Mouse (Mus musculus) neural tube, embryonic 14.5 days (tissue): ENCODE measurements around the gene Gabrb3. TPM values are rescaled to one million over a fixed set of nuclear protein-coding genes. Genes with fewer than 3 reads are reported as not detected.
A peak's percentile ranks its signal among the peaks of the same experiment; 100 is the strongest.

Experiments used
- ATAC-seq: fragments of 200-750 bp; cut with Nextera tagmentation; 2 replicates; pipeline ENCODE4 v1.8.0; 2017; ENCODE audit warnings: low read depth, mild to moderate bottlenecking, moderate TSS enrichment, moderate library complexity
- H3K27ac ChIP-seq: fragments of 300-500 bp; sonication (generic); 2 replicates; pipeline ENCODE4 v1.5.1; 2014; ENCODE audit warnings: low read depth, mild to moderate bottlenecking, control low read depth, low read length, moderate library complexity, mixed read lengths
- H3K27me3 ChIP-seq: fragments of 300-500 bp; sonication (generic); 2 replicates; pipeline ENCODE4 v1.6.1; 2014; ENCODE audit warnings: low read length; ENCODE audit not compliant: control insufficient read depth, insufficient read depth
- H3K36me3 ChIP-seq: fragments of 300-500 bp; sonication (generic); 2 replicates; pipeline ENCODE4 v1.6.1; 2014; ENCODE audit warnings: low read length, mixed read lengths; ENCODE audit not compliant: control insufficient read depth, insufficient read depth
- H3K4me1 ChIP-seq: fragments of 300-500 bp; sonication (generic); 2 replicates; pipeline ENCODE4 v1.6.1; 2014; ENCODE audit warnings: low read length; ENCODE audit not compliant: control insufficient read depth, insufficient read depth
- H3K4me2 ChIP-seq: fragments of 300-500 bp; sonication (generic); 2 replicates; pipeline ENCODE4 v1.6.1; 2014; ENCODE audit warnings: mild to moderate bottlenecking, low read depth, low read length, control low read depth
- H3K4me3 ChIP-seq: fragments of 300-500 bp; sonication (generic); 2 replicates; pipeline ENCODE4 v1.5.1; 2014; ENCODE audit warnings: low read depth, low read length, control low read depth, mixed read lengths
- H3K9ac ChIP-seq: fragments of 300-500 bp; sonication (generic); replicated peaks from 2 replicates; pipeline ENCODE4 v1.6.1; 2014; ENCODE audit warnings: low read depth, mild to moderate bottlenecking, control low read depth, low read length, mixed read lengths
- H3K9me3 ChIP-seq: fragments of 300-500 bp; sonication (generic); 2 replicates; pipeline ENCODE4 v1.6.1; 2016; ENCODE audit warnings: low read length; ENCODE audit not compliant: control insufficient read depth
- WGBS: fragments of 180-500 bp; shearing (Covaris S2); extraction: QIAGEN DNeasy Blood & Tissue Kit; methylation state at CpG from one replicate; pipeline ENCODE4 v1.1.7; 2014; 5-methylcytosine and 5-hydroxymethylcytosine counted together
- polyA plus RNA-seq: library from polyadenylated mRNA; unstranded; fragments of >200 nt; fragmentation: Nextera tagmentation; extraction: Ambion mirVana; gene quantifications from 2 replicates; pipeline ENCODE4 v1.2.1, GENCODE M21; 2014

The Gabrb3 gene
- polyA plus RNA-seq, 1 experiment from 2014 or later, result 95.3 TPM

GRCm38 (mm10) chr7:57508860-57509632, 89.6 kb downstream of the Gabrb3 start:
- H3K27me3 ChIP-seq, result peaks cover 29% of the 10 kb centered on the region
- peak; percentile 81 for ATAC-seq

GRCm38 (mm10) chr7:57509681-57510141, 90.2 kb downstream of the Gabrb3 start, which contains the start of gene Gabra5:
Gabra5 (minus strand) TSS chr7:57510059.
- H3K36me3 ChIP-seq, result no peaks in the 10 kb centered on the region
- H3K4me3 ChIP-seq, result peak within 1 kb of the TSS; percentile 52
- peak within 1 kb of the TSS; percentile 65 for H3K4me2 ChIP-seq
- 0 out of 2 replicates have a peak, but pooled peaks cover 4% of the 10 kb centered on the region for H3K4me1 ChIP-seq
- WGBS, result under 1% methylated on average over 53 of the region's 59 CpGs
- H3K27ac ChIP-seq, result no peak within 1 kb of the TSS
- no peaks in the 10 kb centered on the region for H3K9me3 ChIP-seq
- H3K9ac ChIP-seq, result peak within 1 kb of the TSS; percentile 56
- ATAC-seq, result peak; percentile 89
- peaks cover 29% of the 10 kb centered on the region for H3K27me3 ChIP-seq

More at GRCm38 (mm10) chr7:57508860-57509632, 89.6 kb downstream of the Gabrb3 start:
- Histone ChIP-seq H3K4me2 (peak overlapping the region; percentile 65), H3K9ac (peak overlapping the region; percentile 56), H3K27ac (no peak overlapping the region), H3K4me3 (peak overlapping the region; percentile 52), H3K36me3 (no peaks in the 10 kb centered on the region), H3K4me1 (0 out of 2 replicates have a peak, but pooled peaks cover 4% of the 10 kb centered on the region), H3K9me3 (no peaks in the 10 kb centered on the region)
- WGBS, result 1% methylated on average over 62 of the region's 72 CpGs

GRCm38 (mm10) chr7:57512955-57513354, 93.5 kb downstream of the Gabrb3 start:
- no peak for ATAC-seq
- Histone ChIP-seq H3K4me2 (no peak overlapping the region), H3K4me1 (0 out of 2 replicates have a peak, but pooled peaks cover 4% of the 10 kb centered on the region), H3K27me3 (peaks cover 26% of the 10 kb centered on the region), H3K9me3 (no peaks in the 10 kb centered on the region), H3K9ac (no peak overlapping the region), H3K36me3 (no peaks in the 10 kb centered on the region), H3K27ac (no peak overlapping the region), H3K4me3 (no peak overlapping the region)
- WGBS, result 29% methylated on average over 3 of the region's 3 CpGs

- Histone ChIP-seq H3K36me3 (no peaks in the 10 kb centered on the region), H3K4me1 (no peaks in the 10 kb centered on the region), H3K4me2 (no peak overlapping the region), H3K9me3 (no peaks in the 10 kb centered on the region; the same call in 1 of the 2 replicates), H3K27me3 (no peaks in the 10 kb centered on the region), H3K4me3 (no peak overlapping the region), H3K27ac (no peak overlapping the region), H3K9ac (no peak overlapping the region)
- 87% methylated on average over 4 of the region's 4 CpGs for WGBS
- ATAC-seq, result no peak
Measured at GRCm38 (mm10) chr7:57529451-57529850, 110.0 kb downstream of the Gabrb3 start.

GRCm38 (mm10) chr7:57529954-57530353, 110.5 kb downstream of the Gabrb3 start:
- WGBS, result 76% methylated on average over 8 of the region's 8 CpGs

GRCm38 (mm10) chr7:57532676-57533075, 113.2 kb downstream of the Gabrb3 start:
- no peaks in the 10 kb centered on the region for H3K36me3 ChIP-seq
- H3K4me3 ChIP-seq, result no peak overlapping the region
- no peaks in the 10 kb centered on the region for H3K27me3 ChIP-seq
- no peaks in the 10 kb centered on the region for H3K9me3 ChIP-seq
- no peak for ATAC-seq
- no peaks in the 10 kb centered on the region for H3K4me1 ChIP-seq
- WGBS, result 77% methylated on average over 10 of the region's 10 CpGs
- H3K9ac ChIP-seq, result no peak overlapping the region
- no peak overlapping the region for H3K4me2 ChIP-seq
- H3K27ac ChIP-seq, result no peak overlapping the region

More at GRCm38 (mm10) chr7:57529954-57530353, 110.5 kb downstream of the Gabrb3 start:
- Histone ChIP-seq H3K9ac (no peak overlapping the region), H3K4me2 (no peak overlapping the region), H3K4me1 (no peaks in the 10 kb centered on the region), H3K27me3 (no peaks in the 10 kb centered on the region), H3K27ac (no peak overlapping the region), H3K36me3 (no peaks in the 10 kb centered on the region), H3K9me3 (no peaks in the 10 kb centered on the region; the same call in 1 of the 2 replicates), H3K4me3 (no peak overlapping the region)
- peak; percentile 51 for ATAC-seq

GRCm38 (mm10) chr7:57538565-57538964, 119.1 kb downstream of the Gabrb3 start:
- Histone ChIP-seq H3K4me2 (no peak overlapping the region), H3K27ac (no peak overlapping the region), H3K4me1 (no peaks in the 10 kb centered on the region), H3K36me3 (no peaks in the 10 kb centered on the region), H3K4me3 (no peak overlapping the region), H3K9ac (no peak overlapping the region), H3K27me3 (no peaks in the 10 kb centered on the region), H3K9me3 (no peaks in the 10 kb centered on the region)
- peak; percentile 24; the same call in 1 of the 2 replicates for ATAC-seq
- WGBS, result 20% methylated on average over 7 of the region's 7 CpGs

GRCm38 (mm10) chr7:57560732-57561436, 141.4 kb downstream of the Gabrb3 start:
- H3K4me1 ChIP-seq, result no peaks in the 10 kb centered on the region
- no peak for ATAC-seq
- H3K4me3 ChIP-seq, result no peak overlapping the region
- H3K9ac ChIP-seq, result no peak overlapping the region
- H3K4me2 ChIP-seq, result no peak overlapping the region
- H3K36me3 ChIP-seq, result no peaks in the 10 kb centered on the region
- 80% methylated on average over 3 of the region's 3 CpGs for WGBS
- H3K27me3 ChIP-seq, result no peaks in the 10 kb centered on the region
- H3K27ac ChIP-seq, result no peak overlapping the region
- no peaks in the 10 kb centered on the region for H3K9me3 ChIP-seq

GRCm38 (mm10) chr7:57564403-57564802, 144.9 kb downstream of the Gabrb3 start:
- H3K9me3 ChIP-seq, result no peaks in the 10 kb centered on the region
- no peak for ATAC-seq
- no peak overlapping the region for H3K4me3 ChIP-seq
- H3K4me2 ChIP-seq, result no peak overlapping the region
- H3K27me3 ChIP-seq, result no peaks in the 10 kb centered on the region
- H3K4me1 ChIP-seq, result no peaks in the 10 kb centered on the region
- H3K36me3 ChIP-seq, result no peaks in the 10 kb centered on the region
- 92% methylated on average over 12 of the region's 12 CpGs for WGBS
- H3K27ac ChIP-seq, result no peak overlapping the region
- H3K9ac ChIP-seq, result no peak overlapping the region
